Mouse (Mus musculus): ENCODE results near the gene Fth1.

The Fth1 gene

DNA sequence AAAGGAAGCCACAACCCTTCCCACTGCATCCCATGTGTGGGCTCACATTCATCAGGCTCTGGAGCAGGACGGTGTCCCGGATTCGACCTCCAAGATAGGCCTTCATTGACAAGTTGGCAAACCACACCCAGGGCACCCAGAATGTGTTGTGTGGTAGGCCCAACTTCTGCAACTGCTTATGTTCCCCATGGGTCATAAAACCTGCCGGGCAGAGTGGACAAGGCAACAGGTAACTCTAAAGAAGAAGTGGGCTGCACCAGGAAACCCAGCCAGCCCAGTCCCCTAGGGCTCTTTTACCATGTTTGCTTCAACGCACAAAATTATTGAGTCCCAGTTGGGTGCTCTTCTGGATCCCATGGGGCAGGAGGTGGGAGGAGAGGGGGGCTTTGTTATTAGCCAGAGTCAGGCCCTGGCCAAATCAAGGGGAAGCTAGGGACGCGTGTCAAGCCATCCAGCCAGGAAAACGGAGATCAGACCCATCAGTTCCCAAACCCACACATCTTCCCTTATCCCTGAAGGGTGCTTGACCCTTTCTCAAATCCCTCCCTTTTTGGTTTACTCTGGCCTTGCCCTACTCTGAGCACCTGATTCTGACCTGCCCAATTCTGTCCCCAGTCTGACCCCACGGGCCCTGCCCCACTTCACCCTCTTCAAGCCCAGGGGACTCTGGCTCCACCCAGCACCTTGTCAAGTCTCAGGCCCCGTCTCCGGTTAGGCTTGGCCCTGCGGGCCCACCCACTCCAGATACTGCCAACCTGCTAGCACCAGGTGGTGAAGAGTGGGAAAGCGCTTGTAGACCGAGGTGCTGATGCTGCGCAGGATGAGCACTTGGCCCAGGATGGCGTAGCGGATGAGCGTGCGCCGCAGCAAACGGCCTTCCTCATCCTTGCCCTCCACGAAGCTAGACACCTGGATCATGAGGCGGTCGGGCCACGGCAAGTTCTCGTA, 11.9 kb downstream of the Fth1 start:
- DNase-seq (ENCODE audit: low spot score in 2 of 2) = no peak

DNA sequence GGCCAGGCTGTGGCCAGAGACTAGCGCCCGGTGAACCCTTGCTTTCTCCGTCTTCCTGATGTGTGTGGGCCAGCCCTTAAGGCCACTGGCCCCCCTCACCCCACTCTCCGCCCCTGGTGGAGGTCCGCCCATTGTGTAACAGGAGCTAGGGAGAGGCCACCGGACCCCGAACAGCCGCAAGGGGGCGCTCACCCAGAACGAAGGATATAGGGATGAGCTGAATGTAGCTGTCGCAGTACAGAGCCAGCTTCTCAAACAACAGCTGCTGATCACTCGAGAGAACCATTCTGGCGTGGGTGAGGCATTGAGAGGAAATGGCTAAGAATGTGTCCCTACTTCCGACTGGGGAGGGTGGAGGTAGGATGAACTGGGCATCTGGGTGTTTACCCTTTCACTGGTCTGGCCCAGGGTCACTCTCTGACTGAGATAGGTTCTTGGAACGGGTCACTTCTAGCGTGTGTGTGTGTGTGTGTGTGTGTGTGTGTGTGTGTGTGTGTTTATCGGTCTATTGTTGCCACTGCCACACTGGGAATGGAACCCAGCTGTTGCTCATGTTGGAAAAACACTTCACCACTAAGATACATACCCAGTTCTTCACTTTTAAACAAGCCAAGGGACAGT, 12.7 kb downstream of the Fth1 start:
- DNase-seq (ENCODE audit: low spot score in 2 of 2) = peak; percentile 68 to 75

DNA sequence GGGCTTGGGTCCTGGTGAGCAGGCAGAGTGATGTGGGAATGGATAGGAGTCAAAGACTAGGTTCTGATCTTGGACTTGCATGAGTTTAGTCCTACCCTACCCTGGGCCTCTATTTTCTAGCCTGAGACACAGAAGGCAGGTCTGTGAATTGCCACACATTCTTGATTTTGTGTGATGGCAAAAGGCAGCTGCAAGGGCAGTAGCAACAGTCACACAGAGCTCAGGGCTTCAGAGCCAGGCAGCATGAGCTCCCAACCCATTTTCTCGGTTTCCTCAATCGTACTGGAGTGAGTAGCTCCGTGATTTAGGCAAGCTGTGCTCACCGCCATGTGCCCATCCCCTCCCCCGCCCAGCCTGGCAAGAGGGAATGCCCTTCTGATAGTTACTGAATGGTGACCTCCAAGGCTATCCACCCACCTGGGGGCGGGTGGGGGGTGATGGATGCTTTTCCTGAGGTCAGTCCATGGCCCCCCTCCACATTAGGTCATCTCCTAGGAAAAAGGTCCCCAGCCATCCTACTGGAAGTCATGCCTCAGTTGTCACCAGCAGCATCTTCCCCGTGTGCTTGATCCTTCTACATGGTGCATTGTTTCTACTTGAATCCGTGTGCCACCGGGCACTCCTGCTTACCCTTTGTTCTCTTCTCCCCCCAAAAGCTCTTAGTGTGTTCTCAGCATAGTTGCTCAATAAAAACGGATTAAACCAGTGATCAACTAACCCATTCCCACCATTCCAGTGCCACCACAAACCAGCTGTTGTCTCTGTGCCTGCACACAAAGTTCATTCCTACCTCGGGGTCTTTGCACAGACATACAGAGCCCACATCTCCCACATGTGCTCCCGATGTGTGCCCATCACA, 17.0 kb downstream of the Fth1 start:
- DNase-seq (ENCODE audit: low spot score in 2 of 2) = no peak

DNA sequence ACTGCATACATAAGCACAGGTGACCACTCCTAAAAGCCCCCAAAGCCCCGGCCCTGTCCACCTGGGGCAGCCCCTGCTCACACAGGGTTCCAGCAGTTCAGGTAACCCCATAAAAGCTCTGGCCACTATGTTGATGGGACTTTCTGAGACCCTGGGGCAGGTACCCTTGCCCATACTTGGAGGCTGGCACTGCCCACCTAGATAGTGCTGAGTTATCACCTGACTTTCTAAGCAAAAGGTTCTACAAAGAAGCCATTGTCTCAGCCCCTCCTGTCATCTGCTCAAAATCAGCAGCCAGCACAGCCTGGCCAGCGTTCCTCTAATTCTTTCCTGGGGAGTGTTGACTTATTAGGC, 17.6 kb downstream of the Fth1 start:
- no peak for DNase-seq (ENCODE audit: low spot score in 2 of 2)

DNA sequence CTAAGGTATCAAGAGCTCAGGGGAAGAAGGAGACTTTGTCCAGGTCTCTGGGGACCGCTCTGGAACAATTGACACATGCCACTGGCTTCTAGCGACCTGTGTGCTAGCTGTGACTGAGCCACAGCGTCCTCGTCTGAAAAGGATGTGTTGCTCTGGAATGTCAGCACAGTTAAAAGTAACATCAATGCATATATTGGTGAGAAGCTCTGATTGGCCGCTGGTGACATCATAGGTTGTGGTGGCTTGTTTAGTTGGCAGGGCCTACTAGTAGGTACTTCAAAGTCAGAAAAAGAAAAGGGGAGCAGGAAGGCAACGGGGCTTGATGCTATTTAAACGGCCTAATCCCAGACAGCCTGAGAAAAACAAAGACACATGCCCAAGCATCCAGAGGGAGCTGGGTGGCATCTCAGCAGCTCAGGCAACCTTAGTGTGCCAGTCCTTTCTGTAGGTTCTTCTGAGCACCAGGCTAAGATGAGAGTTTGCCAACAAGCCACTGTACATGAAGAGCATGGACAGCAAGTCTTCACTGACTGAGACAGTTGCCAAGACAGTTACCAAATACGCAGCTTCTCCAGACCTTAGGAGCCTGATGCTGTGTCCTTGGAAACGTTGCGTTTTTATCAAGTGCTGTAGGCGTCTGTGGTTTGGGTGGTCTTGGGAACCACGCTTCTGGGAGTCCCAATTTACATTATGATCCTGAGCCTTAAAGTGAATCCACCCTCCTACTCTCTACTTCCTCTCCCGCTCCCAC, 18.5 kb downstream of the Fth1 start:
- no peak for DNase-seq (ENCODE audit: low spot score in 2 of 2)

DNA sequence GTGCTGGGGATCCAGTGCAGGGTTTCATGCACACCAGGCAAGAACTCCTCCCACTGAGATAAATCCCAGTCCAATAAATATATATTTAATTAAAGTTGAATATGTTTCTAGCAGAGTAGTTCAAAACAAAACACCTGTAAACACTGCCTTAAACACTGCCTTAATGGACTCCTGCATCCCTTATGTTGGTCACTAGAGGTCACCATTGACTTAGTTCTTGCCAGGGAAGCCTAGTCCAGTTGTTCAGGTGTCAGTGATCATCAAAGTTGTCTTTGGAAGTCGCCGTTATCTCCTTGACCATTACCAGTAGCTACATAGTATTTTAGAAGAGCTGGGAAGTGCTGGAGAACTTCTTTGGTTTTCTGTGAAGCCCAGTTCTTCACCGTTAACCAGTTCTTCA, 19.9 kb downstream of the Fth1 start:
- peak in 1 of 2 experiments; percentile 27 for DNase-seq (ENCODE audit: low spot score in 2 of 2)

DNA sequence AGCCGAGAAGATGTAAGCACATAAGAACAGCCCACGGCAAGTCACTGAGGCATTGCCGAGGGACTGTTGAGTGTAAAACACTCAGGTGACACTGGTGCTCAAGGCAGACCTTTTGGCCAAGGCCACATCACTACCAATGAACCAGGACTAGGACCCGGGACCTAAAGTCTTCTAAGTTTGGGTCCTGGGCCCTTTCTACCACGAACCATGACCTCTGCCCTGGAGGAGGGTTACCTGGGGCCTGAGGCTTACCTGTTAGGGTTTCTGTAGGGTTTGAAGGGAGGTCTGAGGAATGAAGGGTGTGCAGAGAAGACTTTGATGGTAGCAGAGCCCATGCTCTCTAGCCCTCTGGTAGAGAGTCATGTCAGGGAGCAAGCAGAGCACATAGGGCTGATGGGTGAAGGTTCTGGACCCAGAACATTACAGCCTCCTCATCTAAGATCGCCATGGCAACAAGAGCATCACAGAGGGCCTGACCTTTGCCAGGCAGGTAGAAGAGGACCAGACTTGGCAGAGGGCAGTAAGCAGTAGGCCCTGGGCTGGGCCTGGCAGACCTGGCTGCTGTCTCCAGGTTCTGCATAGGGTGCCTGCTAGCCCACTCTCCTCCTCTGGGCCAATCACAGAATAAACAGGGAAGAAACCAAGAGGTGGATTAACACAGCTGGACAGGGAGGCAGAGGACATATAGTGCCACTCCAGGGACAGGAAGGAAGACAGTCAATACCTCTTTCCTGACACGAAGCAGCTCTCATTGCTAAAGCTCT, 21.0 kb downstream of the Fth1 start, which contains the start of the genes Best1 and Rab3il1:
Gene Best1, minus strand, starts transcription at position 428 of the 764 bp plus-strand sequence.
Gene Rab3il1, plus strand, starts transcription at position 464 of the 764 bp plus-strand sequence.
- DNase-seq (ENCODE audit: low spot score in 2 of 2) = no peak

DNA sequence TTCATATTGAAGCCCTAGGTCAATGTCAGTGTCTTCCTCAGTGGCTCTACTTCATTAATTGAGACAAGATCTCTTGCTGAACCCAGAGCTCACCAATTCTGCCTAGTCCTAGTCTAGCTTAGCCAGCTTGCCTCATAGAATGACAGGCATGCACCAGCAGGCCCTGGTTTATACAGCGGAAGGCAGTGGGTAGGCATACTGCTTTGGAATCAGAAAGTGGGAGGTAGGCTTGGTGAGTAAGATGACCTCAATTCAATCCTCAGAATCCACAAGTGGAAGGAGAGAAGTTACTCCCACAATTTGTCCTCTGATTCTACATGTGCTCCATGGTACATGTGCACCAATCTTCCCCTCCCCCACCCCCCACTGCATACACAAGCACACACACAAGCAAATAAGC, 23.3 kb downstream of the Fth1 start:
- no peak for DNase-seq (ENCODE audit: low spot score in 2 of 2)

DNA sequence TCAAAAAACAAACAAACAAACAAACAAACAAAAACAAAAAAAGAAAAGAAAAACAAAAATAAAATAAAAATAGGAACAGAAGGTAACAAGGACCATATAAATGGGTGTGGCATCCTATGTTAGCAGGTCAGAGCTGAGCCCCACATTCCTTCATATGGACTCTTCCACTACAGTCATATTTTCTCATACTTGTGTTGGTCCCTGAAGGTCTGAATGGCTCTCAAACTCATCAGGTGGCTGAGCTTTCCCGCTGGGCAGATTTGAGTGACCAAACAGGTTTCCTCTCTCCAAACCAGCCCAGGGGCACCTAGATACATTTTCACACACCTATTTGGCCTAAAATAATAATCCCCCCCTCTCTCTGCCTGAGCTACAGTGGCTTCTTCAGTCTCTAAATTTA, 31.0 kb downstream of the Fth1 start:
- no peak for DNase-seq (ENCODE audit: low spot score in 2 of 2)

DNA sequence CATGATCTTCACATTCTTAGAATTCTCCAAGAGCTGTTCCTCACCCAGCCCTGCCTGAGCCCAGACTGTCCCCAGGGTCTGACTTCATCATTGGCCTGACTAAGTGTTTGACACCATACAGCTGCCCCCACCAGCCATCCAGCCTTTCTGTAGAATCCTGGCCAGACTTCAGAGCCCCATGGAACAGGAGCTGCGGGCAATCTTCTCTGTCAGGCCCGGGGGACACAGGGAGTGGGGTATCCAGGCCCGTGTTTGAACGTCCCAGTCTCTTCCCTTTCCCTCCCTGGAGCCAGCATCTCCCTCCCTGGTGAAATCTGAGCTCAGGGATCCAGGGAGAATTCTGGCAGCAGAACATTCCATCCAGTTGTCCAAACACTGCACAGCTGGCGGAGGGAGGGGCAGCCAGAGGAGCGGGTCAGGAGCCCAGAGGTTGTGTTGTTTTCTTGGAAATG, 32.5 kb downstream of the Fth1 start:
- no peak for DNase-seq (ENCODE audit: low spot score in 2 of 2)

DNA sequence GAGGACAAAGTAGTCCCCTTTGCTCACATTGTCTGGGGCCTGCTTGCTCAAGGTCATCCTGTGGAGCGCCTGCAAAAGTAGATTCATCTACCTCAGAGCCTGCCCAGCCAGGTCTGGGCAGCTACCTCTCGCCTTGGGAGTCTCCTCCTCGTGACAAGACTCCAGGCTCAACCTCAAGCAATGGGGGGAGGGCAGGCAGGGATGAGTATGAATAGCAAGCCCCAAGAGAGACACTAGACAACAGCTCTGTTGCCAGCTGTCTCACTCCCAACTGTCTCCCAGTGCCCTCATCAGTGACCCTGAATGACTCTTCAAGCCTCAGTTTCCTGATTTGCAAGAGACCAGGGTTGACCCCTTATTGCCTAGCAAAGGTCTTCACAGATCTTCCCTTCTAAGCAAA, 33.0 kb downstream of the Fth1 start:
- no peak for DNase-seq (ENCODE audit: low spot score in 2 of 2)

DNA sequence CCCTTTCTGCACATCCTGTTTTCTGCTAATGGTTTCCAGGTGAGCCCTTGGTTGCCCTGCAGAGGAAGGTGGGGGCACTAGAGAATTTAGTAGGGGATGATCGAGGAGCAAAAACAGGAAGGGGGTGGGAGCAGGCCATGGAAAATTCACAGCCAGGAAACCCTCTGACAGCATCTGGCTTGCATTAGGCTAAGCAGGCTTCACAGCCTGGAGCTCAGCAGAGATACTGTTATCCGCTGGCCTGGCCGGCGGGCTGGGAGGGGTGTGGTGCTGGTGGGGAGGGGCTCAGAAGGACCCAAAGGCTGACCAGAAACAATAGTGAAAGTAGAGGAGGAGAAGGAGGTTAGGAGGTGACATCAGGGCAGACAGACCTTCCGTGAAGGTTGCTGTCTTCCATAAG, 33.5 kb downstream of the Fth1 start:
- peak; percentile 38 to 47 for DNase-seq (ENCODE audit: low spot score in 2 of 2)

DNA sequence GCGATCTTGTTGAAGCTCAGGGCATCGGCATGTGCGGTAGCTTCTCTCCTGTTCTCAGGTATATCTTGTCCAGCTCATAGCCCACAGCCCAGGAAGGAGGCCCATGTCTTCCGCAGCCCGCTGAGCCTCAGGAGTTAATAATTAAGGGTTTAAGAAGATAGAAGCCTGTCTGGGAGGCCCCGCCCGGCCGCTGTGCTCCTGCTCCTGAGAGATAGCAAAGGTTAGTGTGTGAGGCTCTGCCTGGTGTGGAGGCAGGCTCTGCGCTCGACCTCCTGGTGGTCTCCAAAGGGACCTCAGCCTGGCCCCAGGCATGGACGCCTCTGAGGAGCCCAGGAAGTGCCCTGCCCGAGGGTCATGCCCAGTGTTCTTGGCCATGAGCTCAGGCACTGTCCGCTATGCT, 34.4 kb downstream of the Fth1 start:
- peak; percentile 68 to 82 for DNase-seq (ENCODE audit: low spot score in 2 of 2)

DNA sequence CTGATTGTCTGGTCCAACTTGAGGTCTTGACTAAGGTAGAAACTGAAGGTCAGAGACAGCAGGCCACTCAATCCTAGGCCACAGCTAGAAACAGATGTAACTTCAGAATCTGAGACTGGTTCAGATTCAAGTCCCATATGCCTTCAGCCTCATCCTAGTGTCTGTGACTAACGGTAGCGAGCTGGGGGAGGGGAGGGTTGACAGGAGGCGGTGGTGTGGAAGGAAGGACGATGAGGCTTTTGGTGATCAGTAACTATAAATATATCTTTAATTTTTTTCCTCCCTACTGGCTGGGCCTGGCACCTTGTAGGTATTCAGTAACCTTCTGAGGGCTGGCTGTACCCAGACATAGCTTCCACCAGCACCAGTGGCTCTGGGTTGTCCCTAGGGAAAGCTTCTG, 35.0 kb downstream of the Fth1 start:
- no peak for DNase-seq (ENCODE audit: low spot score in 2 of 2)

DNA sequence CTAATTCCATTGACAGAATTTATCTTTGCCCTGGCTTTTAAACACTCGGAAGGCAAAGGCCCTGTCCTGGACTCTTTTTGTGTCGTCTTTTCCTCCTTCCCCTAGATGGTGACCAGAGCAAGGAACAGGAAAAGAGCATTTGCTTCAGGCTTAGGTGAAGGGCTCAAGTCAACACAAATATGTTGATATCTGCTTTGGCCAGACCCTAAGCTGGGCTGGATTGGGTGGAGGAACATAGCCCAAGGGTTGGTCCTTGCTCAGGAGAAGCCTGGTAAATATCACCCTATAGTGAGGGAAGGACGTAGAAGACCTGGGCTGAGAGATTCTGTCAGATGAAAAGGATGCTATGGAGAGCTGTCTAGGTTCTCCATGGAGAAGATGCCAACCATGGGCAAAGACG, 35.8 kb downstream of the Fth1 start:
- peak; percentile 25 to 48 for DNase-seq (ENCODE audit: low spot score in 2 of 2)

DNA sequence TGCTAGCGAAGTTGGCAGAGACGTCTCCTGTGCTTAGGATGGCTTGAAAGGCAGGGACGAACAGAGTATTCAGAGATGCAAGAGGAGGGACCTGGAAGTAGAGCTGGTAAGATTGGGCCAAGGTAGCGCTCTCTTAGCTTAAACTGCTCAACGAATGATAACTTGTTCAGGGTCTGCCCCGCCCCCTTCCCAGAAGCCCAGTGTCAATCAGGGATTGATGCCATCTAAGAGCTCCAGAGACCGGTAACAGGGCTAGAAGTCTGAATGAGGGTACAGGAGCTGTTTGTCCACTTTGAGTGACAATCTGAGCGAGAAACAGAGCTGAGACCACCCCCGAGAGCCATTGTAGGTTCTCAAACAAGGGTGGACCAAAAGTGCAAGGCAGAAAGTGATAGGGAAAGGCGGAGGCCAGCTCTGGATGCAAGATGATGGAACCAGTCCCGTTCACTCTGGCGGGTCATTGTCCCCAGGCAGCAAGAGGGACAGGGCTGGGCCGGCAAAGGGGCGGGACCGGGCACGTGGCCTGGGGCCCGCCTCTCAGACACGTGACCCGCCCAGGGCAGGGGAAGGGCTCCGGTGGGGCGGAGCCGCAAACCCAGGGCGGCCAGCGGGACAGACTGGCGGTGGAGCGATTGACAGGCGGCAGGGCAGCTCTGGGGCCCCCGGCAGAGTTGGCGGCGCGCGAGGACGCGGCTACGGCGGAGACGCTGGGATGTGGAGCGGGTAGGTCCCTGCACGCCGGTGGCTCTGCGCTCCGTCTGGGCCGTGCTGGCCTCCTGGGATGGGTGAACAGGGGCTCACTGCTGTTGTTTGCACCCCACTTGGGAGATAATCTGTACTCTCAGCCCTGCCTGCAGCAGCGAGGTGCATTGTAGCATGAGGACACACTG, 37.5 kb downstream of the Fth1 start:
- DNase-seq (ENCODE audit: low spot score in 2 of 2) = peak; percentile 85 to 88

DNA sequence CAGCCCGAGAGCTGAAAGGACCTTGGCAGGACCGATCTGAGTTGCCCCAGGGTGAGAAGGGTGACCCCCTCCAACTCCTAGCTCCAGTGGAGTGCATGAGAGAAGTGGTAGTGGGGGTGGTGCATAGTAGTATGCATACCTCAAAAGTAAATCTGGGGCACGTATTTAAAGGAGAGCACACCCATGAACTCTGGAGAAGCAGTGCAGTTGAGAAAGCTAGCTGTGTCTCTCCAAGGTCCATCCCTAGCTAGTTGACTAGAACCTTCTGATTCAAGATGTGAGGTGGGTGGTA, 38.1 kb downstream of the Fth1 start:
- no peak for DNase-seq (ENCODE audit: low spot score in 2 of 2)

DNA sequence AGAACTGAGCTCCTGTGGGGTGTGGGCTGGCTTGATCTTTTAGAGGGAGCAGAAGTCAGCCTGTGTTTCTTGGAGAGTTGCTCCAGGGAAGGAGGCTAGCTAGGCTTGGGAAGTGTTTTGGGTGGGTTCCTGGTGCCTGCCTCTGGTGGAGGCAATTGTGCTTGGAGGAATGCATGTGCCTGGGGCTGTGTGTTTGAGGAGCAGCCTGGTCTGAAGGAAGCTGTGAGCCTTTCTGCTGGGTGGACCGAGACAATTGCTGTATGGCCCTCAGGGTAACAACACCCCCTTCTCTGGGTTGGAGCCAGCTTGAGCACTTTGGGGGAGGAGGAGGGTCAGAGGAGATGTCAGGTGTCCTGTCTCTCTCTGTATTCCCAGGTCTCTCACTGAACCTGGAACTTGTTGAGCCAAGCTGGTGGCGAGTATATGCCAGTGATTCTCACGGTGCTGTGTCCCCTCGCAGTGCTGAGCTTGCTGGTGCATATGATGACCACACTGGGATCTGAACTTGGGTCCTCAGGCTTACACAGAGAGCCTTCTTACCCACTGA, 38.9 kb downstream of the Fth1 start:
- DNase-seq (ENCODE audit: low spot score in 2 of 2) = no peak

DNA sequence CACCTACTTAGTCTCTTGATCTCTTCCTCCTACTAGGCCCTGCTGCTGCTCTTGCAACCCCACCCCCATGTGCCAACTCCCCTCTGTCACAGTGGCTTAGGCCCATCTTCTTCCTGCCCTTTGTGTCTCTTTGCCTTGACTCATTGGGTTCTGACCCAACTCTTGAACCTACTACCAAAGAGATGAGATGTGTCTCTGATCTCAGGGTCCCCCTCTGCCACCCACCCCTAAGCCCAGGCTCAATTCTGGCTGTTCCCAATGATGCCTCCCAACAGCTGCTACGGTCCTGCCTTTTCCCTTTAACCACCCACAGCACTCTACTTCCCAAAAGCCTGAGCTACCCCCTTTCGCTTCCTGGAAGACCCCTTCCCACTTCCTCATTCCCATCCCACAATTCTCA, 41.6 kb downstream of the Fth1 start:
- DNase-seq (ENCODE audit: low spot score in 2 of 2) = no peak

Data from spleen, postnatal 36 days (tissue).